Mouse (Mus musculus): ENCODE data around the gene Asah2.
"Not testable (repeated sequence)": the region's sequence is repeated elsewhere in the genome, so short reads cannot be mapped to it uniquely, and the experiment has no call there.

Gene Asah2

DNA sequence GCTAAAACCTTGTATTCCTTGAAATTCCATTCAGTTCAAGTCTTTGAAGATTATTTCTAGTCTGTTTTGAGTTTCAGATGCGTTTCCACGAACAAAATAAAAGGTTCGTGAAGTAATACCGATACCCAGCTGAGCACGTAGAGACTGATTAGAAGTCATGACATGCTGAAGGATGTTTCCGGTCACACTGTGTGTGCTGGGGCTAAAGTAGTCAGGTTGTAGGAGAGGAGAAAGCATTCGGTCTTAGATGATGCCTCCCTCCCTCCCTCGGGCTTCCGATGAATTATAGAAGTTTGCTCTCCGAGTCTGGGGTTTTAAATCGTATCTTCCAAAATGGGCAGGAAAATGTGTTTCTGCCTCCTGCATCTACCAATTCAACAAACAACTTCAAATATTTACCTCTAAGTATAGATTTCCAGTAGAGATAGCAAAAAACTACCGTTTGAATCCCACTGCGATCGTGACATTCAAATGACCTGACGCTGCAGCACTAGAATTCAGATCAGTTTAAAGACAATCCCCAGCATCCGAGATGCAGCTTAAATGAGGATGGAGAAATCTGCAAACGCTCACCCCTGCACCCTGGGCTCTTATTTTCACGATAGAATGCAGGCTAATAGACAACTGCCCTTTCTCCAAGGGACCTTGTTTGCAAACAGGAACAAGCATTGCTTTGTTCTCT is 5.6 kb downstream of the Asah2 start:
- DNase-seq = no peak

DNA sequence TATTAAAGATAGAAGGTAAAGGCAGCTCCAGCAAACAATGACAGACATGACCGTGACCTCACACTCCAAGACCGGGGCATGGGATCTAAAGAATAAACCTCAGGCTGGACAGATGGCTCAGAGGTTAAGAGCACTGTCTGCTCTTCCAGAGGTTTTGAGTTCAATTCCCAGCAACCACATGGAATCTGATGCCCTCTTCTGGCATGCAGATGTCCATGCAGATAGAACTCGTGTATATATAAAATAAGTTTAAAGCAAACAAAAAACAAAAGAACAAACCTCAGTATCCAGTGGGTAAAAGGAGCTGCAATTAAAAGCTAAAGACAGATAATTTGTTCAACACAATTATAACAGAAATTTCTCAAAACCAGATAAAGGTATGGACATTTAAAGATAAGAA is 9.4 kb downstream of the Asah2 start:
- no peak for DNase-seq

DNA sequence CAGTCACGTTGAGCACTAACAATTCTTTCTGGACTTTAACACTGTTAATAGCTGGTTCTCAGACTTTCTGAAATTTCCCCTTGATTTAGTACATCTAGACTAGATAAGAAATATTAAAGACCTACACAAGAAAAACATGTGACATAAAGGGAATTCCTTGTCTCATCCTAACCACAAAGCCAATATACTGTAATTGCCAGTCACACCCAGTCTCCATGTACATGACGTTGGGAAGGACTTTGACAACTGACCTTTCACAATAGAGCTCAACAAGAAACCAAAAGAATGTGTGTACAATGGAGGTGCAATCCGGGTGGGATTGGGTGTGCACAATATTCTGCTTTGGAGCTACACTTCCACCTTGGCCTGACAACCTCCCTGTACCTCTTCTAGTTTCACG is 15.7 kb downstream of the Asah2 start:
- DNase-seq = no peak

DNA sequence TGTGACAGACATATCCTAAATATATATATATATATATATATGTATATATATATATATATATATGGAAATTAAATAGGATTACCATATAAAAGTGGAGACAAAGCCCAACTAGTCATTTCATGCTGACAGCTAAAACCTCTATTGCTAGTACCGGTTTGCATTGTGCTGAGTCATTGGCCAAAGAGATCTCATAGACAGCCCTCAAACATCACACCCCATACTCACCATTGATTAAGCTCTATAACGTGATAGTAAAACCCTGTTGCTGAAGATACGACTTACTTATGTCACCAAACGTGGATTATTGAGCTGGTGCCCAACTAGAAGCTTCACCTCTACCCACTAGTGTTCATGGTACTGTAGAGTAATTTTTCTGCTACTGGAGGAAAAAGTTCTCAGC is 17.2 kb downstream of the Asah2 start:
- no peak for DNase-seq

DNA sequence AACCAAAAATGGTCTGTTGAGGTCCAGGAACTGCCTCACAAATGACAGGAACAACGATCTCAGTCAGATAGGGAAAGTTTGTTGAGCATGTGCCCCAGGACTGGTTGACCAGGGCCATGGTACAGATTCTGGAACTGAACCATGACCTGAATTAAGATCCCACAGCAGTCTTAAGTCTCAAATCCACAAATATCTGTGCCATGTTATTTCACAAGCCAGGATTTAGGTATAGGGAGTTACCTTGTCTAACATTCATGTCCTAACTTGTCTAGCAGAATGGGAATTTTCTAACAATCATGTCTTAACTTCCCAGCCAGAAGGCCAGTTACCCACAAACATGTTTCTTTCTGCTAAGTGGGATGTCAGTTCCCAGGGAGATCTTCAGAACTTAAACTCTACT is 19.4 kb downstream of the Asah2 start:
- no peak for DNase-seq

DNA sequence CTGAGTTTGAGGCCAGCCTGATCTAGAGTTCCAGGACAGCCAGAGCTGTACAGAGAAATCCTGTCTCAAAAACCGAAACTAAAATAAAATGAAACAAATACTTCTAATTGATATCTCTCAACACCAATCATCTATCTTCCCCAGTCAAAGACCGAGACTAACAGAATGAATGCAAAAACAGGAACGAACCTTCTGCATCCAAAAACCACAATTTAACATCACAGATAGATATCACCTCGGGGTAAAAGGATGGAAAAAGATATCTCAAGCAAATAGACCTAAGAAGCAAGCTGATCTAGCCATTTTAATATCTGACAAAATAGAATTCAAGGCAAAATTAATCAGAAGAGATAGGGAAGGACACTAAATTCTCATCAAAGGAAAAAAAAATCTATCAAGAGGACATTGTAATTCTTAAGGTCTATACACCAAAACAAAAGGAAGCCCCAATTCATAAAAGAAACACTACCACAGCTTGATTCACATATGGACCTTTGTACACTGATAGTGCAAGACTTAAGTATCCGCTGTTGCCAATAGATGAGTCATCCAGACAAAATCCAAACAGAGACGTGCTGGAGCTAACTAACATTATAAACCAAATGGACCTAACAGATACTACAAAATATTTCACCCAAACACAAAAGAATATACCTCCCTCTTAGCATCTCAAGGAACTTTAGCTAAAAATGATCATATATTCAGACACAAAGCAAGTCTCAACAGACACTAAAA is 20.1 kb downstream of the Asah2 start:
- DNase-seq = no peak

DNA sequence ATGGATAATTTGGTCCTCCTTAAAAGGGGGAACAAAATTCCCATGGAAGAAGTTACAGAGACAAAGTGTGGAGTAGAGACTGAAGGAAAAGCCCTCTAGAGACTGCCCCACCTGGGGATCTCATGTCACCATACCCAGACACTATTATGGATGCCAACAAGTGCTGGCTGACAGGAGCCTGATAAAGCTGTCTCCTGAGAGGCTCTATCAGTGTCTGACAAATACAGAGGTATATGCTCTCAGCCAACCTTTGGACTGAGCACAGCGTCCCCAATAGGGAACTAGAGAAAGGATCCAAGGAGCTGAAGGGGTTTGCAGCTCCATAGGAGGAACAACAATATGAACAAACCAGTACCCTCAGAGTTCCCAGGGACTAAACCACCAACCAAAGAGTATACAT is 23.2 kb downstream of the Asah2 start:
- DNase-seq = not testable (repeated sequence)

DNA sequence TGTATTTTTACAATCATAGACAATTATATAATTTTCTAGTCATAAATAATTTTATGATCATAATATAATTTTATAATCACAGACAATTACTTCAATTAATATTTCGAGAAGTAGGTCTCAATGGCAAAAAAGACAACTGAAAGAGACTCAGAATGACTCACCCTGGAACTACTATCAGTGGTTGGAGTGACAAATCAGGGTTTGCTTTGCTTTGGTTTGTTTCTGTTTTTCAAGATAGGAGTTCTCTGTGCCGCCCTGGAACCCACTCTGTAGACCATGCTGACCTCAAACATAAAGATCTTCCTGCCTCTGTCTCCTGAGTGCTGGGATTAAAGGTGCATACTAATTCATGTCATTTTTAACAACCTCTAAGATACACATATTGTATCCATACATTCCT is 37.7 kb downstream of the Asah2 start:
- no peak for DNase-seq

DNA sequence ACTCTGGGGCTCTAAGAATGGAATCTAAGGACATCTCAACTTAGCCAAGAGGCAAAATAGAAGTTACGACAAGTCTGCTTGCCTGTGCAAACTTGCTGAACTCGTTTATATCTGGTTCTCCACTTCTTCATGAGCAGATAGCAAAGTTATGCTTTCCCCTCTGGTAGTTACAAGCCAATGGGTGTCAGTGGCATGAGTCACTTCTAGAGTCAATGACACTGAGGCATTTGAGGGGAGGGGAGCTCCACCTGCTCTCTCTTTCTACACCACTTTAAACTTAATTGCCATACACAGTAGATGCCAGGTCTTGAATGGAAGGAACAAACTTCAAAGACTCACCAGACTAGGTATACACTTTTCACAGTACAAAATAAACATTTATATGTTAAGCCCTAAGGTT is 38.4 kb downstream of the Asah2 start:
- DNase-seq = no peak

DNA sequence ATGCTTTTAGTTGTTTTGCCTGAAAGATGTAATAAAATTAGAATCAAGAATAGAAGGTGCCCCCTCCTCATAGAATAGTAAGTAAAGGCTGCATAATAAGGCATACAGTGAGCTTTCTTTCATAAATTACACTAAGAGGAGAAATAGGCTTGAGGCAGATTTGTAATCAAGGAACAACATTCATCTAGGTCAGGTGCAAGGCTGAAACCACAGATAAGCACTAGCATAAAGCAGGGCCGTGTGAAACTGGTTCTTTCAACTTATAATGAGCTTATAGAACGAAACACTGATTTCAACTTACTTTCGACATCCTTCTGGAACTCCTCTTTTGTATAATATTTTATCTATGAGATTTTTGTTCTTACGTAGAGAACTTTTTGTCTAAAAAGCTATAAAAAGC is 40.3 kb downstream of the Asah2 start:
- DNase-seq = no peak

DNA sequence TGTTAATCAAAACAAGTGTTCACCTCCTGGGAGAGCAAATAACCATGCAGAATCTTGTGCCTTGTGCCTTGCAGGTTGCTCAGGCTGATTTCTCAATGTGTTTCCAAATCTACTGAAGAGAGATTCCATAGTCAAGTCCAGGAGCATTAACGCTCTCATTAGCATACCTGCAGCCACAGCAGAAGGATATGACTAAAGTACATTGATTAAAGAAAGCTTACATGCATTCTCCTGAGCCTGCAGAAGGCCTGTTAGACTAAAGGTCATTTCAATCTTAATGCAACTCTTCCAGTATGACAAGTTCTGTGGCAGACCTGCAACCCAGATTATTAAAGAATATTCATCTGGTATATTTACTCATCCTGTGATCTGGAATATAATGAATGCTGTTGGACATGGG is 46.7 kb downstream of the Asah2 start:
- no peak for DNase-seq

DNA sequence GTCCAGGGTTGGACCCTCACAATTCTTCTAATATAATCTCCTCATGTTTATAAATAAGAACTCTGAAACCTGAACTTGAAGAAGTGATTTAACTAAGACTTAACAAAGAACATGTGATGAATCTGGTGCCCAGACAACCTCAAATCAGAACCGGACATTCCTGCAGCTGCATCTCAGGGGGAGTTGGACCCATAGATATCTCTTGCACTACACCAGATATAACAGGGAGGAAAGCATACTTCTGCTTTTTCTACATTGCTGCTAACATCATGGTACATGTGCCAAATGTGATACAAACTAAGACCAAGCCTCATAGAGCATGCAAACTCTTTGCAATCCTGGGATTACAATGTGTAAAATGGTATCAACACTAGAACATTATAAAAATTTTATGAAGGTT is 51.8 kb downstream of the Asah2 start:
- DNase-seq = no peak

DNA sequence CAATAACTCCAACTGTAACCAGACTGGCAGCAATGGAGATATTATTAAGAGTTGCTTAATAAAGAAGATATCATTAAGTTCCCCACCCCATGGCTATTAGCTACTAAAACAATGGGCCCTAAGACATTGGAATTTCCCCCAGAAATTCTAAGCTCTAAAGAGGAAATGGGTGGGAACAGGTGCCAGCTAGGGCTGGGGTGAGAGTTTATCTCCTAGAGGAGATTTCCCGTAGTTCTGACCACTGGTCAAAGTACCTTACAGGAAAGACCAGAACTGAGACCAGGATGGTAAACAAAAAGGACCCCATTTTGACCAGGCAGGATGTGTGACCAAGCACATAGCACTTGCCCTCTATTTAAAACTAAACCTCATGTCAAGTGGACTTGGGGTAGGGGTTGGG is 52.3 kb downstream of the Asah2 start:
- DNase-seq = no peak

DNA sequence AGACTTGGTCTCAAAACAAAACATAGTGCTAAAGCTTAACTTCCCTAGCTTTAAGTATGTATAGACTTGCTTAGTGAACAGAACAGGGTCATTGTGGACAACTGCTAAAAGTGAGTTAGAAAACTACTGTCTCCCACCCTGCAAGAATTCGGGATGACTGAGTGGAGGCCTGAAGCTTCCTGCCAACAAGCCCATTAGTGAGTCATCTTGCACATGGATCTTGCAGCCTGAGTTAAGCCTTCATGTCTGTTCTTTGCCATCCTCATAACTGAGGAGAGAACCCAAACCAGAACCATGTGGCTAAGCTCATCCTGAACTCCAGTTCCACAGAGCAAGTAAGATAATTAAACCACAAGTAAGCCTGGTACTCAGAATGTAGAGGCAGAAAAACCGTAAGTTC is 56.8 kb downstream of the Asah2 start:
- no peak for DNase-seq

DNA sequence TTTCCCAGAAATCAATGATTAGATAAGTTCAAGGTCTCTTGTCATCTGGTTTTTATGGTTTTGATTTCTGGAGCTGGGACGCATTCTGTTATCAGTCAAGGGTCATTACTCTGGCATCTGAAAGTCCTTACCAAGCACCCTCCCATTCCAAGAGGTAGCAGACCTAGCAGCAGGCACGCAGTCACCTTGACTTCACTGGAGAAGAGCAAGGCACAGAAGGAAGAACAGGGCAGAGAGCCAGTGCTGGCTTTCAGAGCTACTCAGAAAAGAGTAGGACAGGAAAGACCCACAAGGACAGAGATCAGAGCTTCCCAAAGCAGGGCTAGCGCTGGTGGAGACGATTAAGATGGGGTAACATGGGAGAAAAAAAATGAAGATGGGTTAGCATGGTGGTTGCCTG is 75.1 kb downstream of the Asah2 start:
- no peak for DNase-seq

DNA sequence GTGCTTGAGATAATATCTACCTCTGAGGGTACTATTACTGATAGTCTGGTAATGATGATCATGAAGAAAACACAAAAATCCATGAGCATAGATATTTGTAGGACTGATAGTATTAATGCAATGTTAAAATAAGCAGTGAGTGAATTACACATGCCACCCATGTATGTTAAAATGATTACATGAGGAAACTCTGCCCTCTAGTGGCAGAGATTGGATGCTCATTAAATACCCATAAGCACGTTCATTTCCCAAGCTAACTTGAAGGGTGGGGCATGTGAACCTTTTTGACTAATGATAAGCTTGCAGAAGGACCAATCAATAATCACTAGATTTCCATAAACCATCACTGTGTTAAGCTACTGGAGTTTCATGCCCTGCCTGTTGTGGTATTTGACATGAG is 77.6 kb downstream of the Asah2 start:
- peak; percentile 61 to 64 for DNase-seq

DNA sequence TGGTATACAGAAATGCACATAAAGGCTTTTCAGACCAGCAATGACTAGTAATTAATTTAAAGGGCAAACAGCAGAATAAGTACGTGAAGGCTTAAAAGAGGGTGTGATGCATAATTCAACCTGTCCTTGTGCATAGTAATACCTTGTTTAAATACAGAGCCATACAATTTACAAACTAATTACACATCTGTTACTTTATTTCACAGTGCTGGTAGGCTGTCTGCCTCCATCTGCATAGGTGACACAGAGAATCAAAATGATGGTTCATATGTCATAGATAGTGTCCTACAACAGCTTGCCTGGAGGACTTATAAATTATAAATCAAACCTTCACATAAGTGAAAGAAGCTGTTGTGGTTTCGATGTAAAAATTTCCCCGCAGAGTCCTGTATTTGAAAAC is 82.6 kb downstream of the Asah2 start:
- no peak for DNase-seq

DNA sequence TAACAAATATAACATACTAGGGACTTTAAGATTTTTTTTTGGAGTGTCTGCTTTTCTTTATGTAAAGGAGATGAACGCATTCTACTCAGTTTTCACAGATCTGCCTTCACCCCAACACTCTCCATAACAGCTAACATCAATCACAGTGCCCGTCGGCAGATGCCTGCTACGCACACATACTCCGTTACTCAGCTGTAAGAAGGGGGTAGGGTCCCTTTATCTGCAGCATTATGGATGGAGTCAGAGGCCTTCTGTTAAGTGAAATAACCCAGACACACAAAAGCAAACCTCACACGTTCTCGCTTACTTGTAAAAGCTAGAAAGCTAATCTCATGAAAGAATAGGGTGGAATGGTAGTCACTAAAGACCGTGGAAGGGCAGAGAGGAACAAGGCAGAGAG is 88.3 kb downstream of the Asah2 start:
- no peak for DNase-seq

DNA sequence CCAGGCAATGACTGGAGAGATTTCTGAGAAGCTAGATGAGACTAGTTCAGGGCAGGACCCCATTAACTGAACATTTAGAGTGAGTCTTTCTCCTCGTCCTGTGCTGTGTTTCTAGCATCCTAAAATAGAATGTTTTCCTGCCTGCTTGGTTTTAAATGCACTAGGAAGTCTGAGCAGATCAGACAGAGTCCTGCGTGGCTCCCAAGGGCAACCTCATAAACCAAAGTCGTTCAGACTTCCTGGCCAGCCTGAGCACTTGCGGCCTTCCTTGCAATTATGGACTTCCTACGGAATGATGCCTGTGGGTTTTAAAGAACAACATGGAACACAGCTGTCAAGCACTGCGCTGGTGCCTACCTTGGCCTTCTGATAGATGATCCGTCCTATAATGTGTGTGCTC is 89.4 kb downstream of the Asah2 start:
- DNase-seq = peak in 1 of 2 experiments; percentile 18

DNA sequence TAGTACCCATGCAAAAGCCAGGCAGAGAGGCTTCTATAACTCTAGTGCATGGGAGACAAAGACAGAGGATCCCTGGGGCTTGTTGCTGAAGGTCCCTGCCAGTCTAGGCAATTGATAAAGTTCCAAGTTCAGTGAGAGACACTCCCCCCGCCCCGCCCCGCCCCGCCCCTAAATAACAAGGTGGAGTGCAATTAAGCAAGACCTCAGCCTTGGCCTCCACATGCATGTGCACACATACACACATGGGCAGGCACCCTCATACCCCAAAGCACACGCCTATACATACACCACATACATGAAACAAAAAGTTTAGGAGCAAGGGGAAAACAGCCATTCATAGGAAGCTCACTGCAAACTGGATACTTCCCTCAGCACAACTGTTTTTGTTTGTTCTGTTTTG is 90.0 kb downstream of the Asah2 start:
- DNase-seq = no peak

DNA sequence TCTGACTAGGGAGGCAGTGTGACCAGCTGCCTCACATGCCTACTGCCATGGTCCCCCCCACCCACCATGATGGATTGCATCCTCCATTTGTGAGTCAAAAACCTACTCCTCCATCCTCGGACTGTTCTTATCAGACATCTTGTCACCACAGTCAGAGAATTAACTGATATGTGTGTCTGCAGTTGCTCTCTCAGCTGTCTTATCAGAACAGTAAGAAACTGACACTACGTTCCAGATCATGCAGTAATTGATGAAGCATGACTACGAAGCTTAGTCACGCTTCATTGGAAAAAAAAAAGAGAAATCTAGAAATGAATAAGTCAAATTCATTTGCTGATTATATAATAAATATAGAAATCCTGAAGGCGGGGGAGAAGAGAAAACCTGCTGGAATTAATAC is 105.4 kb downstream of the Asah2 start:
- no peak for DNase-seq

DNA sequence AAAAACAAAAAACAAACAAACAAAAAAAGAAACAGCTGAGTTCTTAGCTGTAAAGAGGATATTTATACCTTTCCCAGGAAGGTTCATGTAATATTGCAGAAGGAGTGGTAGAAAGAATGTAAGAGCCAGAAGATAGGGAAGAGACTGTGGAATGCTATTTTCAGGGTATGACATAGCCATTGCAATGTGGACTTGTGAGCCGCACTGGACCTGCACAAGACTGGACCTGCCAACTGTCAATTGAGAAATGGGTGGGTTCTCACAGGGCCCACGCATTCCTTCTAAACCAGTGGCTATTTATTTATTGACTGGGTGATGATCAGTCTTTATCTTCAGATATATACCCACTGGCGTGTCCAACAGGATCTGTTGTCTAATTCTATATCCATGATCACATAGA is 111.1 kb downstream of the Asah2 start:
- DNase-seq = no peak

DNA sequence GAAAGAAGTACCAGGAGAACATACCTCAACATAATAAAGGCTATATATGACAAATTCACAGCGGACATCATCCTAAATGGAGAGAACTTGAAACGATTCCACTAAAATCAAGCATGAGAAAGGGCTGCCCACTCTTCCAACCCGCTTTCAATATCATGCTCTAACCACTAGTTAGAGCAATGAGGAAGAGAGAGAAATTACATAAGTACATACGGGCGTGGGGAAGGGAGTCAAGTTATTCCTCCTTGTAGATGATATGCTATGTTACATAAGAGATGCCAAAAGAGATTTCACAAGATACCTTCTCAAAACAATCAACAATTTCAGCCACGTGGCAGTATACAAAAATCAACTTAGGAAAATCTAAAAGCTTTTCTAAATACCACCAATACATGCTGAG is 117.0 kb downstream of the Asah2 start:
- no peak for DNase-seq

DNA sequence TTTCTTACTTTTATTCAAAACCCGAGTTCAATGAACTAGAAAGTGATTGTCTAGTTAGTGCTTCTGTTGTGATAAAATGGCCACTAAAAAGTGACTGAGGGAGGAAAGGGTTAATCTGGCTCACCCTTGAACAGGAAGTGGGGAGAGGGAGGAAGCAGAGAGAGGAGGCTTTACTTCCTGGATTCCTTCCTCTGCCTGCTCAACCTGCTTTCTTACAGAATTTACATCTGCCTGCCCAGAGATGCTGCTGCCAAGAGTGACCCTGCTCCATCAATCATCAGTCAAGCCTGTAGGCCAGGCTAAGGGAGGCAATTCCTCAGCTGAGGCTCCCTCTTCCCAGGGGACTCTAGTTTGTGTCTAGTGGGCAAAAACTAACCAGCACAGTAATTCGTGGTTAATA is 132.1 kb downstream of the Asah2 start:
- peak; percentile 2 to 29 for DNase-seq

DNA sequence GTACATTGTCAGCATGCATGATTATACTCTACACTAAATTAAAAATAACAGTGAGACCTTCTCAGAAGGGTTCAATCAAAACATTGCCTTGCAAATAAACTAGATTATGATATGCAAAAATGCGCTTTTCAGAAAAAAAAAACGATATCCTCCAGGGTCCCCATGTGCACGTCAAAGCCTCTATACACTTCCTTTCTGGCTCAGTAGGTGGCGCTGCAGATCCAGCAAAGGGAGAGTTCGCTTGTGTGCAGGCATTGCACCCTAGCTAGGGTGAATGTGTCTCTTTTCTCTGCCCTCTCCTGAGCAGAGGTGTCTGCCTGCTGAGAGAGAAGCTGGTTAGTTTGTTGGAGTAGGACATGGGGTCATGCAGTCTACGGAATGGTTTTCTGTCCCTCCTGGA is 136.0 kb downstream of the Asah2 start:
- peak; percentile 65 to 91 for DNase-seq
